Mouse (Mus musculus) ES-E14 (cell line): ENCODE measurements around the gene Baiap3. TPM values are rescaled to one million over a fixed set of nuclear protein-coding genes. Genes with fewer than 3 reads are reported as not detected.

ENCODE experiments used
- DNase-seq: peaks from one replicate; pipeline ENCODE4 v3.0.0-alpha.2; 2013; ENCODE audit warnings: low read depth, low spot score
- H3K27ac ChIP-seq: 2 replicates; pipeline ENCODE4 v1.5.1; 2012; ENCODE audit warnings: low read depth, mild to moderate bottlenecking, low read length, moderate library complexity, mixed read lengths; ENCODE audit not compliant: poor library complexity, insufficient read depth, severe bottlenecking
- H3K36me3 ChIP-seq: 2 replicates; pipeline ENCODE4 v1.6.1; 2012; ENCODE audit warnings: mild to moderate bottlenecking, low read length, moderate library complexity, mixed read lengths; ENCODE audit not compliant: control insufficient read depth, poor library complexity, insufficient read depth, severe bottlenecking
- H3K4me1 ChIP-seq, 2 experiments: fragments of 150-350 bp in 1 of 2; sonication (generic) in 1 of 2; 2 replicates each; pipeline ENCODE4 v1.6.1; 2012; ENCODE audit warnings: low read length in 2 of 2, mild to moderate bottlenecking in 1 of 2, mixed read lengths in 1 of 2; ENCODE audit not compliant: control insufficient read depth in 2 of 2, insufficient read depth in 2 of 2, poor library complexity in 1 of 2
- H3K4me3 ChIP-seq, 2 experiments: fragments of 150-350 bp in 1 of 2; sonication (generic) in 1 of 2; 2 replicates each; pipeline ENCODE4 v1.5.1; 2012; ENCODE audit warnings: low read length in 2 of 2, low read depth in 1 of 2, mild to moderate bottlenecking in 1 of 2, mixed read lengths in 1 of 2; ENCODE audit not compliant: insufficient read depth in 1 of 2, poor library complexity in 1 of 2, severe bottlenecking in 1 of 2
- H3K9ac ChIP-seq: 2 replicates; pipeline ENCODE4 v1.6.1; 2012; ENCODE audit warnings: low read depth, mild to moderate bottlenecking, low read length, mixed read lengths; ENCODE audit not compliant: poor library complexity, insufficient read depth, severe bottlenecking
- H3K9me3 ChIP-seq: fragments of 150-350 bp; sonication (generic); 2 replicates; pipeline ENCODE4 v1.6.1; 2012; ENCODE audit warnings: low read depth, mild to moderate bottlenecking, low read length; ENCODE audit not compliant: control insufficient read depth, insufficient read depth
- CHD2 ChIP-seq: IDR thresholded peaks from 2 replicates; pipeline ENCODE4 v1.6.1; 2014; ENCODE audit warnings: mild to moderate bottlenecking, low read depth, low read length, inconsistent platforms
- HCFC1 ChIP-seq: IDR thresholded peaks from 2 replicates; pipeline ENCODE4 v1.6.1; 2012; ENCODE audit warnings: low read length, inconsistent platforms, borderline replicate concordance; ENCODE audit not compliant: insufficient read depth
- MAFK ChIP-seq: IDR thresholded peaks from 2 replicates; pipeline ENCODE4 v1.6.1; 2014; ENCODE audit warnings: mild to moderate bottlenecking, low read depth, low read length, inconsistent platforms; ENCODE audit not compliant: insufficient read depth
- ZC3H11A ChIP-seq: IDR thresholded peaks from 2 replicates; pipeline ENCODE4 v1.6.1; 2012; ENCODE audit warnings: low read depth, mild to moderate bottlenecking, inconsistent platforms, low read length, borderline replicate concordance
- ZNF384 ChIP-seq: IDR thresholded peaks from 2 replicates; pipeline ENCODE4 v1.6.1; 2012; ENCODE audit warnings: low read depth, low read length, inconsistent platforms
- in situ Hi-C, 2 experiments: fragments of 600-800 bp; cut with MboI; formaldehyde crosslinking; loops; one replicate each; pipeline ENCODE4 v1.15.1; 2025; ENCODE audit warnings: low sequenced_read_pairs in 2 of 2, inconsistent platforms in 1 of 2; ENCODE audit not compliant: unreplicated experiment in 2 of 2
- total RNA-seq: library from RNA; depleted of rRNA; stranded (reverse); fragments of 300-350 nt; gene quantifications from 2 replicates; pipeline ENCODE4 v1.2.3, GENCODE M21; 2012

The Baiap3 gene
- total RNA-seq, 1 experiment = 1.9 TPM

- Histone ChIP-seq H3K9me3 (no peaks in the 10 kb centered on the region), H3K27ac (no peak overlapping the region), H3K4me3 (no peak overlapping the region), H3K36me3 (no peaks in the 10 kb centered on the region), H3K9ac (no peak overlapping the region), H3K4me1 (peaks cover 0 to 5% of the 10 kb centered on the region in 2 experiments; a peak in 1 of 4 replicates)
- TF ChIP-seq ZNF384 (no peak), CHD2 (no peak), ZC3H11A (no peak), HCFC1 (no peak), MAFK (no peak)
- in situ Hi-C loops = no loop called here
- DNase-seq = peak; percentile 37
Observed at GRCm38 (mm10) chr17:25288842-25289241, 32.7 kb upstream of the Baiap3 start.

GRCm38 (mm10) chr17:25285033-25285432 lies 28.9 kb upstream of the Baiap3 start:
- Histone ChIP-seq H3K4me1 (peaks cover 0 to 8% of the 10 kb centered on the region in 2 experiments; a peak in 1 of 4 replicates), H3K27ac (no peak overlapping the region), H3K36me3 (no peaks in the 10 kb centered on the region), H3K4me3 (no peak overlapping the region), H3K9ac (peak overlapping the region; percentile 27; the same call in 1 of the 2 replicates), H3K9me3 (no peaks in the 10 kb centered on the region)
- DNase-seq = peak; percentile 87
- in situ Hi-C loops = no loop called here
- TF ChIP-seq ZC3H11A (no peak), HCFC1 (no peak), ZNF384 (no peak), CHD2 (no peak), MAFK (no peak)

- Histone ChIP-seq H3K27ac (no peak overlapping the region; the same call in 1 of the 2 replicates), H3K4me3 (peak overlapping the region; percentile 62 to 67), H3K36me3 (no peaks in the 10 kb centered on the region), H3K4me1 (peaks cover 0 to 6% of the 10 kb centered on the region in 2 experiments; a peak in 1 of 4 replicates), H3K9me3 (no peaks in the 10 kb centered on the region), H3K9ac (peak overlapping the region; percentile 85)
- TF ChIP-seq ZC3H11A = no peak
- DNase-seq = peak; percentile 86
- in situ Hi-C loops = no loop called here
Observed at GRCm38 (mm10) chr17:25282133-25282532, 26.0 kb upstream of the Baiap3 start.

GRCm38 (mm10) chr17:25275833-25276232 lies 19.7 kb upstream of the Baiap3 start:
- no peak for DNase-seq
- in situ Hi-C loops = no loop called here
- H3K9ac ChIP-seq = no peak overlapping the region

More at GRCm38 (mm10) chr17:25275833-25276232, 19.7 kb upstream of the Baiap3 start:
- Histone ChIP-seq H3K27ac (no peak overlapping the region), H3K9me3 (no peaks in the 10 kb centered on the region), H3K36me3 (peaks cover under 1% of the 10 kb centered on the region; the same call in 1 of the 2 replicates), H3K4me3 (no peak overlapping the region), H3K4me1 (peaks cover 0 to 5% of the 10 kb centered on the region in 2 experiments; a peak in 1 of 4 replicates)
- TF ChIP-seq ZC3H11A = no peak
- no peak for TF ChIP-seq ZNF384
- no peak for TF ChIP-seq HCFC1
- no peak for TF ChIP-seq CHD2
- TF ChIP-seq MAFK = no peak
